Mouse (Mus musculus): ENCODE results near the gene Spaca6.
"Not testable (repeated sequence)": the region's sequence is repeated elsewhere in the genome, so short reads cannot be mapped to it uniquely, and the experiment has no call there.

Spaca6 gene

GRCm38 (mm10) chr17:17843534-17844261 lies 16.7 kb downstream of the Spaca6 start:
- DNase-seq (ENCODE audit: extremely low spot score, low spot score), result no peak

- not testable (repeated sequence) for DNase-seq (ENCODE audit: extremely low spot score, low spot score)
These were observed 17.6 kb downstream of the Spaca6 start for GRCm38 (mm10) chr17:17844606-17845005.

DNA sequence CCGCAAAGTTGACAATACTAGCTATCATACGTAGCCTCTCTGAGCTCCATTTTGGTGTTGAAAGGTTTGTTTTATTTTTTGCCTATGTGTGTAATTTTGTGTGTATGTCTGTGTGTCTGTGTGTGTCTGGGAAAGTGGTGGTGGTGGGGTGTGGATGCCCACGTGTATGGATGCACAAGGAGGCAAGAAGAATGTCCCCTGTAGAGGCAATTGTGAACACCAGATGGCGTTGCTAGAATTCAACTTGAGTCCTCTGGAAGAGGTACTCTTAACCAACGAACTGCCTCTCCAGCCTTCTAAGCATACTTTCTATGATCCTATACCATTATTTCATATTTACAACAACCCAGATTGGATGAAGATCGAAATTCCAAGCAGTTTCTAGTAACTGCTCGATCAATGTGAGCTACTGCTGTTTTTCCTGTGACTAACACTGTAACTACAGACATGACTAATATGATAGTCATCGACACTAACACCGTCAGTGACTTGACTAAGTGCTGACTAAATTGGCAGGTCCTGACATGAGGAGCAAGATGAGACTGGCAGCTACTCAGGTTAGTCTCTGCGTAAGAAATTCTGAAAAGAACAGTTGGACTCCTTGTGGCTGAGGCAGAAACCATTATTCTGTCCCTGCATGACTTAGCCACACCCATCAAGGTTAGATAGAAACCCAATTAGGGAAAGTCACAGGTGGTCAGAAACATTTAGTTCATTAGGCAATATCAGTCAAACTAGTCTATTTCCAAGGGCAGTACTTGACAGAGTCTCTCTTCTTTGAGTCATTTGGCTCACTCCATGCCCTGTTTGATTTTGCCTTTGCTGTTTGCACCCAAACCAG lies 18.4 kb downstream of the Spaca6 start:
- DNase-seq (ENCODE audit: extremely low spot score, low spot score), result no peak

- no peak for DNase-seq (ENCODE audit: extremely low spot score, low spot score)
These were observed 22.0 kb downstream of the Spaca6 start for GRCm38 (mm10) chr17:17848988-17849387.

DNA sequence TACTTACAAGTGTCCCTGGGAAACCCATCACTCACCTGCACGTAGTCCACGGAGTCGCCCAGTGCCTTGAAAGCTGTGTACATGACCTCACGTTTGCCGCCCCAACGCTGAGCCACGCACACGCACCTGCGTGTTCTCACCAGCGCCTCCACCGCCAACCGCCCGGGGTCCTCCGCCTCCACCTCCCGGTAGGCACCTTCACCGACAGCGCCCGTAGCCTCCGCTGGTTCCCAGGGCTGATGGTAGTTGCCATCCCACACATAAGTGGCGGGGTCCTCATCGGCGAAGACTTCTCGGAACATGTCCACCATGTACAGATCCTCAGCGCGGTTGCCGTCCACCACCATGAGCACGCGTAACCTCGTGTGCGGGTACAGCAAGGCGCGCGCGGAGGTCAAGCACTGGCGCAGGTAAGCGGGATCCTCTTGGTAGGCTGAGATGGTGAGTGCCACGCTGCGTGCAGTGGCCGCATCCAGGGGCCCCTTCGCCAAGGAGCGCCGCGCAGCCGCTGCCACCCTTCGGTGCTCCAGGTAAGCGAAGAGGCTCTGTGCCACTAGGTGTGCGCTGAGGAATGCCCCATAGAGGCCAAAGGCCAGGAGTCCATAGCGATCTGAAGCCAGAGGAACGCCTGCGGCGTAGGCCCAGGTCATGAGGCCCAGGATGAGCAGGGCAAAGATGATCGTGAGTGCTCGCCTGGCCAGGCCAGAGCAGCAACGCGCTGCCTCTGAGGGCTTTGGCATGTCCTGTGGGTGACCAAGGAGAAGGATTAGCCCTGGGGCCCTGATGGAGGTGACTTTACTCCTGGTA lies 23.2 kb downstream of the Spaca6 start:
- DNase-seq (ENCODE audit: extremely low spot score, low spot score), result no peak

- DNase-seq (ENCODE audit: extremely low spot score, low spot score), result no peak
These were observed 28.3 kb downstream of the Spaca6 start, which contains the start of gene Has1 for GRCm38 (mm10) chr17:17855064-17855838. Gene Has1 (minus strand): TSS chr17:17855205.

GRCm38 (mm10) chr17:17856612-17857011 lies 29.7 kb downstream of the Spaca6 start:
- DNase-seq (ENCODE audit: extremely low spot score, low spot score), result no peak

GRCm38 (mm10) chr17:17857446-17857845 lies 30.5 kb downstream of the Spaca6 start:
- DNase-seq (ENCODE audit: extremely low spot score, low spot score), result no peak

GRCm38 (mm10) chr17:17860110-17860509 lies 33.2 kb downstream of the Spaca6 start:
- no peak for DNase-seq (ENCODE audit: extremely low spot score, low spot score)

- DNase-seq (ENCODE audit: extremely low spot score, low spot score), result no peak
These were observed 35.4 kb downstream of the Spaca6 start for GRCm38 (mm10) chr17:17862360-17862759.

GRCm38 (mm10) chr17:17865168-17865567 lies 38.2 kb downstream of the Spaca6 start:
- no peak for DNase-seq (ENCODE audit: extremely low spot score, low spot score)

- DNase-seq (ENCODE audit: extremely low spot score, low spot score), result no peak
These were observed 40.0 kb downstream of the Spaca6 start for GRCm38 (mm10) chr17:17866801-17867469.

DNA sequence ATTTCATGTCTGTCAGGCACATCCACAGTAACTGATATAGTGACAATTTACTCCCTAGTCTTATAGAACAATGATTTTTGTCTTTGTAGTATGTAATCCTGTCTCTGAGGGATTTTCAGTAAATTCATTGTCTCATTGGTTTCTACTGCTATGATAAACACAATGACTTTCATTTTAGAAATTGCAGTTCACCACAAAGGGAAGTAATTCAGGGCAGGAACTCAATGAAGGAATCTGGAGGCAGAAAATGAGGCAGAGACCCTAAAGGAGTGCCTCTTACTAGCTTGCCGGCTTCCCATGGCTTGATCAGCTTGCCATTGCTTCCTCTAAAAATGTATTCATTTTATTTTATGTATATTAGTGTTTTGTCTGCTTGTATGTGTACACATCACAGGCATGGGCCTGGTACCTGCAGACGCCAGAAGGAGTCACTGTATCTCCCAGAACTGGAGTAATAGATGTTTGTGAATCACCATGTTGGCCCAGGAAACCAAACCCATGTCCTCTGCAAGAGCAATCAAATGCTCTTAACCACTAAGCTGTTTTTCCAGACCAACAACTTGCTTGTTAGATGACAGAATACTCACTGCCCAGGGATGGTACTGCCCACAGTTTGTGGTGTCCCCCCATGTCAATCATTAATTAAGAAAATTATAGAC lies 44.1 kb downstream of the Spaca6 start:
- DNase-seq (ENCODE audit: extremely low spot score, low spot score), result no peak

DNA sequence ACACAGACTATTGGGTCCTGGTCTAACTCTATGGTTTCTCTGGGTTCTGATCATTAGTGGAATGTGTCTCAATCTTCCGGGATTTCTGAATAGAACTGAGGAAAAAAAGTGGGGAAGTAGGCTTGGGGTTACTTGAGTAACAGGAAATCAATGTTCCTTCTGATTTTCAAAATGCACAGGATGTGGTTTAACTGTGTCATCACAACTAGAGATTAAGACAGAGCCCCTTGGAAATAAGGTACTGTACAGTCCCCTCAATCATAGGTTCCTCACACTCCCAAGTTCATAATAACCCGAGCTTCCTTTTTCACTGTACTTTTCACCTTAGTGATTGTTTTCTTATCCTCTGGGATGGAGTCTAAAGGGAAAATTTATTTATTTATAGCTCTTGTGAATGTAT lies 44.7 kb downstream of the Spaca6 start:
- no peak for DNase-seq (ENCODE audit: extremely low spot score, low spot score)

- no peak for DNase-seq (ENCODE audit: extremely low spot score, low spot score)
These were observed 52.4 kb downstream of the Spaca6 start for GRCm38 (mm10) chr17:17879347-17879746.

DNA sequence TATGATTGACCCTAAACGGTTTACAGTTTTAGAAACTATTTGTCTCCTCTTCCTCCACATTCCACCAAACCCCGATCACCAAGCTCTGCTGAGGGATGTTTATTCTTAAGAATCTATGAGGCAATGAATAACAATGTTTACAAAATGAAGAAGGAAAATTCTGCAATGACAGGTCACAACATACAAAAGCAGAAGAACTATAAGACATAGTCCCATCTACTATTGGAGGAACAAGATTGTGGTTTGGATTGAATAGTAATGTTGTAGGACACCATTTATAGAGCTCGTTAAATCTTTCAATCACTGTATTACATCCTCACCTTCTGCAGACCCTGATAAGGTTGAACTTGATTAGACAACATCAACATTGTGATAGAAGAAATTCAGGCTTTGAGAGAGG lies 55.7 kb downstream of the Spaca6 start:
- no peak for DNase-seq (ENCODE audit: extremely low spot score, low spot score)

DNA sequence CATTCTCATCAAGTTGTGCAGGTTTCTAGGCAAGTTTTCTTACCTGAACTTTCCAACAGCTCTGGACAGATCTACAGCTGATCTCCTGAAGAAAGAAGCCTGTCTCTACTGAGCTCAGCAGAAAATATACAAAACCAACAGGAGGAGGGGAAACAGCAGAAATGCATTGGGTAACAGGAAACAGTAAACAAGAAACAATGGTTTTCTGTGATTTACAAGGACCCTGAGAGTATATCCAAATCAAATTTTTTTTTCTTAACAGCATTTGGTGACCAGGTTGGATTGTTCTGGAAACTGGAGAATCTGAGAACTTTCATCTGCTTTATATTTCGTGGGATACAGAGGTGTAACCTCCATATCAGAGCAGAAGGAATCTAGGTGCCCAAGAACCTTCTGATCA lies 56.9 kb downstream of the Spaca6 start, which contains the start of gene Fpr1:
Gene Fpr1, minus strand, starts transcription at position 101 of the 400 bp plus-strand sequence.
- DNase-seq (ENCODE audit: extremely low spot score, low spot score), result no peak

- no peak for DNase-seq (ENCODE audit: extremely low spot score, low spot score)
These were observed 60.9 kb downstream of the Spaca6 start, which contains the start of the genes Fpr2 and Fpr3 for GRCm38 (mm10) chr17:17887774-17888248. Gene Fpr2 (plus strand): TSS chr17:17887824. Gene Fpr3 (plus strand): TSS chr17:17887852.

- no peak for DNase-seq (ENCODE audit: extremely low spot score, low spot score)
These were observed 62.9 kb downstream of the Spaca6 start for GRCm38 (mm10) chr17:17889732-17890425.
